In the genomic region with DNA sequence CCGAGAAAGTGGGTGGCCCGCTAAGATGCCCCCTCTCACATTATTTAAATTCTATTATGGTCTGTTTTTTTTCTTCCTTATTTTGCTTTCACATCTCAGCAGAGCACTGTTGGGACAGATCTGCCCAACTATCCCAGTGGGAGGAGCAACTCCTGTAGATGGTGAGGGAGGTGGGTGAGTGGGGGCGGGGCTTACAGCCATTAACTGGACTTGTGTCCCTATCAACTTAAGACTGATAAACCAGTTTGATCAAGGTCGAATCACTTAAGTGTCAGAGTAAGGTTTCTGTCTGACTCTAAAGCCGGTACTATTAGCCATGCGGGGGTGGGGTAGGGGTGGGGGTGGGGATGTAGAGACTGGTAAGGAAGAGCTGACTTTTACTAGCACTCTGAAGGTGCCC, we compare ENCODE assay signal across 8 mouse cellular contexts. TPM values are rescaled to one million over a fixed set of nuclear protein-coding genes. Genes with fewer than 3 reads are reported as not detected.
DNase-seq lines count a peak whose midpoint lies in the region; ATAC-seq lines count a peak whose summit lies in the region.

No protein-coding gene starts in this region.

- 16% methylated on average over 6 of the region's 6 CpGs for WGBS in intestine, embryonic 16.5 days
- WGBS in liver, embryonic 13.5 days (ENCODE audit: insufficient replicate concordance) = 5% methylated on average over 6 of the region's 6 CpGs
- WGBS in neural tube, embryonic 12.5 days = 30% methylated on average over 6 of the region's 6 CpGs

- H3K27ac ChIP-seq in intestine, embryonic 16.5 days (ENCODE audit: low read length) = peak overlapping the region; percentile 37; the same call in 1 of the 2 replicates
- H3K27ac ChIP-seq in liver, embryonic 13.5 days = peak overlapping the region; percentile 61
- no peak overlapping the region for H3K27ac ChIP-seq in neural tube, embryonic 12.5 days

- H3K9ac ChIP-seq in intestine, embryonic 16.5 days (ENCODE audit: low read depth, low read length) = peak overlapping the region; percentile 37; the same call in 1 of the 2 replicates
- H3K9ac ChIP-seq in liver, embryonic 13.5 days = peak overlapping the region; percentile 67
- H3K9ac ChIP-seq in neural tube, embryonic 12.5 days = 0 out of 2 replicates have a peak overlapping the region, but pooled peaks have one; percentile 35

- H3K36me3 ChIP-seq in intestine, embryonic 16.5 days (ENCODE audit: control insufficient read depth, insufficient read depth, low read length) = no peaks in the 10 kb centered on the region
- peaks cover 16% of the 10 kb centered on the region for H3K36me3 ChIP-seq in liver, embryonic 13.5 days
- peaks cover 9% of the 10 kb centered on the region for H3K36me3 ChIP-seq in neural tube, embryonic 12.5 days

- H3K4me1 ChIP-seq in intestine, embryonic 16.5 days (ENCODE audit: control insufficient read depth, insufficient read depth, low read length) = peaks cover 10% of the 10 kb centered on the region
- peaks cover 36% of the 10 kb centered on the region for H3K4me1 ChIP-seq in liver, embryonic 13.5 days (replicated peaks)
- H3K4me1 ChIP-seq in neural tube, embryonic 12.5 days = peaks cover 17% of the 10 kb centered on the region

- H3K4me2 ChIP-seq in intestine, embryonic 16.5 days (ENCODE audit: low read depth, low read length) = peak overlapping the region; percentile 60
- peak overlapping the region; percentile 78 for H3K4me2 ChIP-seq in liver, embryonic 13.5 days
- peak overlapping the region; percentile 58 for H3K4me2 ChIP-seq in neural tube, embryonic 12.5 days (replicated peaks)

- no peaks in the 10 kb centered on the region for H3K9me3 ChIP-seq in intestine, embryonic 16.5 days (ENCODE audit: control insufficient read depth, low read length)
- H3K9me3 ChIP-seq in liver, embryonic 13.5 days (replicated peaks) = no peaks in the 10 kb centered on the region
- no peaks in the 10 kb centered on the region for H3K9me3 ChIP-seq in neural tube, embryonic 12.5 days

- peak; percentile 65 for ATAC-seq in intestine, embryonic 16.5 days
- ATAC-seq in liver, embryonic 13.5 days (ENCODE audit: low read depth) = peak; percentile 37
- ATAC-seq in neural tube, embryonic 12.5 days (ENCODE audit: low FRiP score, low read depth) = no peak

- H3K4me3 ChIP-seq in intestine, embryonic 16.5 days (ENCODE audit: low read length) = peak overlapping the region; percentile 44
- H3K4me3 ChIP-seq in liver, embryonic 13.5 days (replicated peaks) = peak overlapping the region; percentile 61
- peak overlapping the region; percentile 23 for H3K4me3 ChIP-seq in neural tube, embryonic 12.5 days

- DNase-seq in urinary bladder, postnatal 14 days (ENCODE audit: low spot score) = peak; percentile 74
- DNase-seq in urinary bladder, adult 2 months (ENCODE audit: low spot score) = no peak
- peak; percentile 43 for DNase-seq in cerebellum, adult 8-10 months
- DNase-seq in gastrocnemius, postnatal 25 days = peak; percentile 55
- peak; percentile 58 for DNase-seq in liver, embryonic 13.5 days
- DNase-seq in thymus, postnatal 25 days = peak; percentile 26

- H3K27me3 ChIP-seq in intestine, embryonic 16.5 days (replicated peaks; ENCODE audit: control insufficient read depth, insufficient read depth, low read length) = no peaks in the 10 kb centered on the region
- no peaks in the 10 kb centered on the region for H3K27me3 ChIP-seq in liver, embryonic 13.5 days
- H3K27me3 ChIP-seq in neural tube, embryonic 12.5 days (replicated peaks) = no peaks in the 10 kb centered on the region

RNA-seq across cellular contexts. Expression of a gene that starts 1.1 kb away (rescaled TPM):
- polyA plus RNA-seq in urinary bladder, adult 2 months (2012; rRNA removed) = 10.4 and 11.0 TPM in 2 replicates
- 1 to 10 TPM; 6.4 to 7.0 TPM for total RNA-seq in gastrocnemius, postnatal 25 days (2021)
- 9.8 and 11.0 TPM in 2 replicates for polyA plus RNA-seq in intestine, embryonic 16.5 days (2015; fragmentation: Nextera tagmentation; extraction: Ambion mirVana)
- polyA plus RNA-seq in liver, embryonic 13.5 days (2015; fragmentation: Nextera tagmentation; extraction: Ambion mirVana) = 7.3 and 7.5 TPM in 2 replicates
- polyA plus RNA-seq in neural tube, embryonic 12.5 days (2016; fragmentation: Nextera tagmentation; extraction: Ambion mirVana) = 24.5 and 24.8 TPM in 2 replicates

RNA-seq across cellular contexts. Expression of a gene that starts 1.2 kb away (rescaled TPM):
- polyA plus RNA-seq in urinary bladder, adult 2 months (2012; rRNA removed) = 84.2 and 90.2 TPM in 2 replicates
- 10 to 100 TPM; 26.6 to 34.1 TPM for total RNA-seq in gastrocnemius, postnatal 25 days (2021)
- polyA plus RNA-seq in intestine, embryonic 16.5 days (2015; fragmentation: Nextera tagmentation; extraction: Ambion mirVana) = 56.9 and 62.2 TPM in 2 replicates
- polyA plus RNA-seq in liver, embryonic 13.5 days (2015; fragmentation: Nextera tagmentation; extraction: Ambion mirVana) = 33.4 and 33.5 TPM in 2 replicates
- polyA plus RNA-seq in neural tube, embryonic 12.5 days (2016; fragmentation: Nextera tagmentation; extraction: Ambion mirVana) = 86.5 and 91.3 TPM in 2 replicates

RNA-seq across cellular contexts. Expression of a gene that starts 7.1 kb away (rescaled TPM):
- polyA plus RNA-seq in urinary bladder, adult 2 months (2012; rRNA removed) = 8.5 and 8.7 TPM in 2 replicates
- under 1 TPM; 0.48 to 0.97 TPM for total RNA-seq in gastrocnemius, postnatal 25 days (2021)
- 4.9 and 5.3 TPM in 2 replicates for polyA plus RNA-seq in intestine, embryonic 16.5 days (2015; fragmentation: Nextera tagmentation; extraction: Ambion mirVana)
- 5.7 and 6.0 TPM in 2 replicates for polyA plus RNA-seq in liver, embryonic 13.5 days (2015; fragmentation: Nextera tagmentation; extraction: Ambion mirVana)
- polyA plus RNA-seq in neural tube, embryonic 12.5 days (2016; fragmentation: Nextera tagmentation; extraction: Ambion mirVana) = 2.7 and 3.3 TPM in 2 replicates

RNA-seq across cellular contexts. Expression of a gene that starts 10.7 kb away (rescaled TPM):
- 1.2 and 1.5 TPM in 2 replicates for polyA plus RNA-seq in urinary bladder, adult 2 months (2012; rRNA removed)
- total RNA-seq in gastrocnemius, postnatal 25 days (2021) = 100 to 1,000 TPM; 481 to 623 TPM
- polyA plus RNA-seq in intestine, embryonic 16.5 days (2015; fragmentation: Nextera tagmentation; extraction: Ambion mirVana) = 1.1 and 1.2 TPM in 2 replicates
- 0.17 and 0.67 TPM in 2 replicates for polyA plus RNA-seq in liver, embryonic 13.5 days (2015; fragmentation: Nextera tagmentation; extraction: Ambion mirVana)
- 1.3 and 1.6 TPM in 2 replicates for polyA plus RNA-seq in neural tube, embryonic 12.5 days (2016; fragmentation: Nextera tagmentation; extraction: Ambion mirVana)

RNA-seq across cellular contexts. Expression of a gene that starts 24.2 kb away (rescaled TPM):
- 70.9 and 76.2 TPM in 2 replicates for polyA plus RNA-seq in urinary bladder, adult 2 months (2012; rRNA removed)
- 10 to 100 TPM; 36.0 to 40.4 TPM for total RNA-seq in gastrocnemius, postnatal 25 days (2021)
- 110 and 120 TPM in 2 replicates for polyA plus RNA-seq in intestine, embryonic 16.5 days (2015; fragmentation: Nextera tagmentation; extraction: Ambion mirVana)
- 39.2 and 43.3 TPM in 2 replicates for polyA plus RNA-seq in liver, embryonic 13.5 days (2015; fragmentation: Nextera tagmentation; extraction: Ambion mirVana)
- 227 and 232 TPM in 2 replicates for polyA plus RNA-seq in neural tube, embryonic 12.5 days (2016; fragmentation: Nextera tagmentation; extraction: Ambion mirVana)
